ENCODE assay signal across 8 mouse cellular contexts in the genomic region with DNA sequence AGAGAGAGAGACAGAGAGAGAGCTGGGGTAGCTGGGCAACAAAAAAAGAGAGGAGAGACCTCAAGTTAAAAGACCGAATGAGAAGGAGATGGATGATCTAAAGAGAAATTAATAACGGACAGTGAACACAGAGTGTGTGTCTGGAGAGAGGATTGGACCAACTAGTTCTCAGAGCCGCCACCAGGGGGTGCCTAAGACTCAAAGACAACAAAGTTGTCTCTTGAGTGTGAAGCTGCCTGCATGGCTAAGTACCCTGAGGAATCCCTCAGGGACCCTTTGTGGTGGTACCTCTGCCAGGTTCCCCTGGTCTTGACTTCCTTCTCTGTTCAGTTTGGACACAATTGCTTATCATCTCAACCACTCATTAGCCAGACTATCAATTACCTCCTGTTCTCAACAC.
DNase-seq lines count a peak whose midpoint lies in the region; ATAC-seq and TF ChIP-seq lines count a peak whose summit lies in the region.

No protein-coding gene starts in this region.

- 31% methylated on average over 3 of the region's 3 CpGs for WGBS in heart, embryonic 10.5 days
- WGBS in embryonic facial prominence, embryonic 11.5 days: 27% methylated on average over 3 of the region's 3 CpGs
- 33% methylated on average over 3 of the region's 3 CpGs for WGBS in lung, adult 2 months

- peak; percentile 56 for DNase-seq in heart, adult 8-10 months (ENCODE audit: low spot score)
- DNase-seq in heart, embryonic 10.5 days (ENCODE audit: low spot score): no peak
- DNase-seq in B cell, adult 2 months: peak; percentile 90
- DNase-seq in WW6 (ENCODE audit: low read depth, low spot score): peak; percentile 26
- peak; percentile 62 for DNase-seq in embryonic facial prominence, embryonic 11.5 days (ENCODE audit: low spot score)
- DNase-seq in lung, adult 2 months: peak; percentile 67
- DNase-seq in splenic B cell, adult 2 months (ENCODE audit: low read depth, low spot score): peak; percentile 85
- DNase-seq in layer of hippocampus, adult 8-10 months (ENCODE audit: low spot score in 2 of 2): no peak

- H3K27ac ChIP-seq in heart, embryonic 10.5 days: no peak overlapping the region
- H3K27ac ChIP-seq in embryonic facial prominence, embryonic 11.5 days (replicated peaks; ENCODE audit: low read depth, low read length): no peak overlapping the region

- no peak for ATAC-seq in embryonic facial prominence, embryonic 11.5 days (replicated peaks; ENCODE audit: insufficient number of reproducible peaks, low FRiP score, low TSS enrichment, low read depth)

- H3K36me3 ChIP-seq in heart, embryonic 10.5 days: no peaks in the 10 kb centered on the region
- no peaks in the 10 kb centered on the region for H3K36me3 ChIP-seq in embryonic facial prominence, embryonic 11.5 days (replicated peaks; ENCODE audit: control insufficient read depth, insufficient read depth, low read depth, low read length)
- no peaks in the 10 kb centered on the region for H3K36me3 ChIP-seq in splenic B cell, adult 2 months (ENCODE audit: control insufficient read depth, insufficient read depth, low read length, poor library complexity, severe bottlenecking)

- no peak overlapping the region for H3K4me3 ChIP-seq in heart, embryonic 10.5 days
- H3K4me3 ChIP-seq in embryonic facial prominence, embryonic 11.5 days (ENCODE audit: low read depth, low read length): no peak overlapping the region
- H3K4me3 ChIP-seq in lung, adult 2 months (replicated peaks; ENCODE audit: extremely low read depth, low read depth, low read length): no peak overlapping the region

- no peaks in the 10 kb centered on the region for H3K9me3 ChIP-seq in heart, embryonic 10.5 days
- no peaks in the 10 kb centered on the region for H3K9me3 ChIP-seq in embryonic facial prominence, embryonic 11.5 days (replicated peaks; ENCODE audit: control insufficient read depth, low read length)

- no peak overlapping the region for H3K4me2 ChIP-seq in embryonic facial prominence, embryonic 11.5 days (ENCODE audit: low read depth, low read length)

- H3K27me3 ChIP-seq in heart, embryonic 10.5 days (ENCODE audit: insufficient read depth, poor library complexity, severe bottlenecking): no peaks in the 10 kb centered on the region
- H3K27me3 ChIP-seq in embryonic facial prominence, embryonic 11.5 days (ENCODE audit: control insufficient read depth, insufficient read depth, low read length): no peaks in the 10 kb centered on the region
- no peaks in the 10 kb centered on the region for H3K27me3 ChIP-seq in splenic B cell, adult 2 months (ENCODE audit: control insufficient read depth, insufficient read depth, low read length, poor library complexity, severe bottlenecking)

- TF ChIP-seq CTCF in lung, adult 2 months (IDR thresholded peaks at IDR 0.05; ENCODE audit: insufficient read depth, low read length): peak; percentile 63

- peaks cover 10% of the 10 kb centered on the region; the same call in 1 of the 2 replicates for H3K4me1 ChIP-seq in heart, embryonic 10.5 days
- no peaks in the 10 kb centered on the region for H3K4me1 ChIP-seq in embryonic facial prominence, embryonic 11.5 days (ENCODE audit: control insufficient read depth, insufficient read depth, low read length)
- H3K4me1 ChIP-seq in lung, adult 2 months (ENCODE audit: control insufficient read depth, insufficient read depth, low read length): peaks cover 5% of the 10 kb centered on the region

- no peak overlapping the region for H3K9ac ChIP-seq in embryonic facial prominence, embryonic 11.5 days (replicated peaks; ENCODE audit: low read length)

- TF ChIP-seq POLR2A in lung, adult 2 months (IDR thresholded peaks at IDR 0.05; ENCODE audit: borderline replicate concordance, extremely low read depth, low read depth, low read length): no peak

Comparison
In these comparisons a context has a peak if more than half of its experiments do, and no peak if none do; other contexts are left out.
1. DNase-seq: peak in heart, adult 8-10 months (single experiment), B cell, adult 2 months (2 of 2), WW6 (single experiment), embryonic facial prominence, embryonic 11.5 days (single experiment), lung, adult 2 months (single experiment) and splenic B cell, adult 2 months (single experiment); none in heart, embryonic 10.5 days (single experiment) and layer of hippocampus, adult 8-10 months (0 of 2).